Mouse (Mus musculus): ENCODE results near the gene Mcm10. TPM values are rescaled to one million over a fixed set of nuclear protein-coding genes. Genes with fewer than 3 reads are reported as not detected.

Gene Mcm10
- 77.2 and 84.4 TPM in 2 replicates for polyA plus RNA-seq (2014; fragmentation: Nextera tagmentation; extraction: Ambion mirVana)

GRCm38 (mm10) chr2:5012491-5013324 lies at the start of gene Mcm10:
Gene Mcm10, minus strand, starts transcription at chr2:5012791.
- Histone ChIP-seq H3K9me3 (ENCODE audit: control insufficient read depth, low read length) (no peaks in the 10 kb centered on the region), H3K4me1 (replicated peaks; ENCODE audit: control insufficient read depth, insufficient read depth, low read length) (peaks cover 11% of the 10 kb centered on the region), H3K36me3 (ENCODE audit: control insufficient read depth, insufficient read depth, low read length) (peaks cover 18% of the 10 kb centered on the region), H3K4me2 (peak within 1 kb of the TSS; percentile 82), H3K4me3 (ENCODE audit: low read depth, low read length) (peak within 1 kb of the TSS; percentile 78), H3K27ac (ENCODE audit: low read depth, low read length) (peak within 1 kb of the TSS; percentile 38), H3K27me3 (replicated peaks; ENCODE audit: control insufficient read depth, insufficient read depth, low read length) (no peaks in the 10 kb centered on the region), H3K9ac (ENCODE audit: low read depth, low read length) (peak within 1 kb of the TSS; percentile 82)
- peak; percentile 94 for DNase-seq (ENCODE audit: low spot score)
- peak; percentile 99 for ATAC-seq (replicated peaks; ENCODE audit: low FRiP score)
- 3% methylated on average over 32 of the region's 32 CpGs for WGBS

GRCm38 (mm10) chr2:5061133-5061708 lies 48.6 kb upstream of the Mcm10 start:
- Histone ChIP-seq H3K4me1 (replicated peaks; ENCODE audit: control insufficient read depth, insufficient read depth, low read length) (peaks cover 13% of the 10 kb centered on the region), H3K9me3 (ENCODE audit: control insufficient read depth, low read length) (no peaks in the 10 kb centered on the region), H3K4me2 (no peak overlapping the region), H3K9ac (ENCODE audit: low read depth, low read length) (no peak overlapping the region), H3K27me3 (replicated peaks; ENCODE audit: control insufficient read depth, insufficient read depth, low read length) (no peaks in the 10 kb centered on the region), H3K36me3 (ENCODE audit: control insufficient read depth, insufficient read depth, low read length) (no peaks in the 10 kb centered on the region), H3K4me3 (ENCODE audit: low read depth, low read length) (no peak overlapping the region), H3K27ac (ENCODE audit: low read depth, low read length) (no peak overlapping the region)
- ATAC-seq (replicated peaks; ENCODE audit: low FRiP score) = no peak
- 79% methylated on average over 8 of the region's 8 CpGs for WGBS
- DNase-seq (ENCODE audit: low spot score) = no peak

- Histone ChIP-seq H3K4me2 (no peak overlapping the region), H3K27me3 (replicated peaks; ENCODE audit: control insufficient read depth, insufficient read depth, low read length) (no peaks in the 10 kb centered on the region), H3K36me3 (ENCODE audit: control insufficient read depth, insufficient read depth, low read length) (no peaks in the 10 kb centered on the region), H3K9me3 (ENCODE audit: control insufficient read depth, low read length) (no peaks in the 10 kb centered on the region), H3K9ac (ENCODE audit: low read depth, low read length) (no peak overlapping the region), H3K4me1 (replicated peaks; ENCODE audit: control insufficient read depth, insufficient read depth, low read length) (peaks cover 13% of the 10 kb centered on the region), H3K27ac (ENCODE audit: low read depth, low read length) (no peak overlapping the region), H3K4me3 (ENCODE audit: low read depth, low read length) (no peak overlapping the region)
- DNase-seq (ENCODE audit: low spot score) (no peak), ATAC-seq (replicated peaks; ENCODE audit: low FRiP score) (no peak)
- WGBS = 83% methylated on average over 4 of the region's 4 CpGs
Observed at GRCm38 (mm10) chr2:5059997-5060396, 47.4 kb upstream of the Mcm10 start.

- no peaks in the 10 kb centered on the region for H3K9me3 ChIP-seq (ENCODE audit: control insufficient read depth, low read length)
- no peak for DNase-seq (ENCODE audit: low spot score)
- no peak overlapping the region for H3K27ac ChIP-seq (ENCODE audit: low read depth, low read length)
- no peak for ATAC-seq (replicated peaks; ENCODE audit: low FRiP score)
- H3K27me3 ChIP-seq (replicated peaks; ENCODE audit: control insufficient read depth, insufficient read depth, low read length) = no peaks in the 10 kb centered on the region
- peaks cover 9% of the 10 kb centered on the region for H3K4me1 ChIP-seq (replicated peaks; ENCODE audit: control insufficient read depth, insufficient read depth, low read length)
- no peaks in the 10 kb centered on the region for H3K36me3 ChIP-seq (ENCODE audit: control insufficient read depth, insufficient read depth, low read length)
- WGBS = 84% methylated on average over 5 of the region's 5 CpGs
- H3K9ac ChIP-seq (ENCODE audit: low read depth, low read length) = no peak overlapping the region
- H3K4me3 ChIP-seq (ENCODE audit: low read depth, low read length) = no peak overlapping the region
- H3K4me2 ChIP-seq = no peak overlapping the region
Observed at GRCm38 (mm10) chr2:5058436-5058835, 45.8 kb upstream of the Mcm10 start.

GRCm38 (mm10) chr2:5050562-5050961 lies 38.0 kb upstream of the Mcm10 start:
- Histone ChIP-seq H3K9ac (ENCODE audit: low read depth, low read length) (no peak overlapping the region), H3K27me3 (replicated peaks; ENCODE audit: control insufficient read depth, insufficient read depth, low read length) (no peaks in the 10 kb centered on the region), H3K4me3 (ENCODE audit: low read depth, low read length) (no peak overlapping the region), H3K36me3 (ENCODE audit: control insufficient read depth, insufficient read depth, low read length) (no peaks in the 10 kb centered on the region; the same call in 1 of the 2 replicates), H3K9me3 (ENCODE audit: control insufficient read depth, low read length) (no peaks in the 10 kb centered on the region), H3K4me2 (no peak overlapping the region), H3K4me1 (replicated peaks; ENCODE audit: control insufficient read depth, insufficient read depth, low read length) (0 out of 2 replicates have a peak, but pooled peaks cover 7% of the 10 kb centered on the region), H3K27ac (ENCODE audit: low read depth, low read length) (no peak overlapping the region)
- WGBS = 69% methylated on average over 2 of the region's 2 CpGs
- DNase-seq (ENCODE audit: low spot score) (no peak), ATAC-seq (replicated peaks; ENCODE audit: low FRiP score) (no peak)

GRCm38 (mm10) chr2:5047016-5047415 lies 34.4 kb upstream of the Mcm10 start:
- no peak overlapping the region for H3K27ac ChIP-seq (ENCODE audit: low read depth, low read length)
- H3K36me3 ChIP-seq (ENCODE audit: control insufficient read depth, insufficient read depth, low read length) = no peaks in the 10 kb centered on the region; the same call in 1 of the 2 replicates
- no peak overlapping the region for H3K4me2 ChIP-seq
- H3K9ac ChIP-seq (ENCODE audit: low read depth, low read length) = no peak overlapping the region
- no peak overlapping the region for H3K4me3 ChIP-seq (ENCODE audit: low read depth, low read length)
- ATAC-seq (replicated peaks; ENCODE audit: low FRiP score) = no peak
- H3K27me3 ChIP-seq (replicated peaks; ENCODE audit: control insufficient read depth, insufficient read depth, low read length) = no peaks in the 10 kb centered on the region
- H3K4me1 ChIP-seq (replicated peaks; ENCODE audit: control insufficient read depth, insufficient read depth, low read length) = peaks cover 36% of the 10 kb centered on the region
- no peak for DNase-seq (ENCODE audit: low spot score)
- 60% methylated on average over 2 of the region's 2 CpGs for WGBS
- H3K9me3 ChIP-seq (ENCODE audit: control insufficient read depth, low read length) = no peaks in the 10 kb centered on the region

- no peak for ATAC-seq (replicated peaks; ENCODE audit: low FRiP score)
- WGBS = 36% methylated on average over 13 of the region's 13 CpGs
- H3K4me1 ChIP-seq (replicated peaks; ENCODE audit: control insufficient read depth, insufficient read depth, low read length) = peaks cover 44% of the 10 kb centered on the region
- no peaks in the 10 kb centered on the region for H3K9me3 ChIP-seq (ENCODE audit: control insufficient read depth, low read length)
- no peak overlapping the region for H3K9ac ChIP-seq (ENCODE audit: low read depth, low read length)
- H3K27ac ChIP-seq (ENCODE audit: low read depth, low read length) = no peak overlapping the region
- no peak for DNase-seq (ENCODE audit: low spot score)
- H3K36me3 ChIP-seq (ENCODE audit: control insufficient read depth, insufficient read depth, low read length) = no peaks in the 10 kb centered on the region
- no peak overlapping the region for H3K4me2 ChIP-seq
- H3K27me3 ChIP-seq (replicated peaks; ENCODE audit: control insufficient read depth, insufficient read depth, low read length) = no peaks in the 10 kb centered on the region
- H3K4me3 ChIP-seq (ENCODE audit: low read depth, low read length) = no peak overlapping the region
Observed at GRCm38 (mm10) chr2:5045269-5045965, 32.8 kb upstream of the Mcm10 start.

GRCm38 (mm10) chr2:5044321-5044720 lies 31.7 kb upstream of the Mcm10 start:
- Histone ChIP-seq H3K36me3 (ENCODE audit: control insufficient read depth, insufficient read depth, low read length) (no peaks in the 10 kb centered on the region), H3K27me3 (replicated peaks; ENCODE audit: control insufficient read depth, insufficient read depth, low read length) (no peaks in the 10 kb centered on the region), H3K4me3 (ENCODE audit: low read depth, low read length) (no peak overlapping the region), H3K4me2 (no peak overlapping the region), H3K9me3 (ENCODE audit: control insufficient read depth, low read length) (no peaks in the 10 kb centered on the region), H3K4me1 (replicated peaks; ENCODE audit: control insufficient read depth, insufficient read depth, low read length) (peaks cover 42% of the 10 kb centered on the region), H3K27ac (ENCODE audit: low read depth, low read length) (peak overlapping the region; percentile 76; the same call in 1 of the 2 replicates), H3K9ac (ENCODE audit: low read depth, low read length) (no peak overlapping the region)
- WGBS = 34% methylated on average over 3 of the region's 3 CpGs
- ATAC-seq (replicated peaks; ENCODE audit: low FRiP score) (no peak), DNase-seq (ENCODE audit: low spot score) (no peak)

All from liver, embryonic 11.5 days (tissue).